Mouse (Mus musculus) ES-E14 (cell line): Measurements from ENCODE around the gene Dguok.

Experiments used
- CHD2 ChIP-seq: IDR thresholded peaks from 2 replicates; pipeline ENCODE4 v1.6.1; 2014; ENCODE audit warnings: mild to moderate bottlenecking, low read depth, low read length, inconsistent platforms
- HCFC1 ChIP-seq: IDR thresholded peaks from 2 replicates; pipeline ENCODE4 v1.6.1; 2012; ENCODE audit warnings: low read length, inconsistent platforms, borderline replicate concordance; ENCODE audit not compliant: insufficient read depth
- MAFK ChIP-seq: IDR thresholded peaks from 2 replicates; pipeline ENCODE4 v1.6.1; 2014; ENCODE audit warnings: mild to moderate bottlenecking, low read depth, low read length, inconsistent platforms; ENCODE audit not compliant: insufficient read depth
- ZC3H11A ChIP-seq: IDR thresholded peaks from 2 replicates; pipeline ENCODE4 v1.6.1; 2012; ENCODE audit warnings: low read depth, mild to moderate bottlenecking, inconsistent platforms, low read length, borderline replicate concordance
- ZNF384 ChIP-seq: IDR thresholded peaks from 2 replicates; pipeline ENCODE4 v1.6.1; 2012; ENCODE audit warnings: low read depth, low read length, inconsistent platforms

DNA sequence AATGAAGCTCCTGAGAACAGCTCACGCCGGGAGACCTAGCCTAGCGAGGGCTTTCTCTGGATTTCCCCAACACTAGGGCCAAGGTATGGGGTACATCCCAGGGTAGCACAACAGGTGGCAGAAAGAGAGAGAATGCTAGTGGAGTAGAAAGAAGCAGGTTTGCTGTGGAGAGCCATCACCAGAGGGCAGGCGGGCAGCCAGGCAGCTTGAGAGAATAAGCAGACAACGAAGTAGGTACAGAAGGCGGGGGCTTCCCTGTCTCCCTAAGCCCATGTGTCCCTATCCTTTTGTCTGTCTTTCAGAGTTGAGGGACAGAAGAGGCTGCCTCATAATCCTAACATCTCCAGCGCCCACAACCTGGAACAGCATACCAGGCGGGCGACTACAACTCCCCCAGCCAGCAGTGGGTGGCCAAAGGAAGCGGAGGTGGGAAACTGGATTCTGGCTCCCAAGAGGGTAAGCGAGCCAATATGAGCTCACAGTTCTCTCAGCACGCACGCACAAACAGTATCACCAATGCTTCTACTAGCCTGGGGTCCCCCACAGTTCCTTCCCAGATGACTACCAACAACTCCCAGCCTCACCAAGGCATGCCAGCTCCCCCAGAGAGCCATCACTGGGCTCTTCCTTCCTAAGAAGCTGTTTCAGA is 67.5 kb downstream of the Dguok start:
- TF ChIP-seq MAFK (no peak), ZNF384 (no peak), CHD2 (no peak), HCFC1 (no peak), ZC3H11A (no peak)
